Mouse (Mus musculus): ENCODE measurements around the gene Nr2c1. TPM values are rescaled to one million over a fixed set of nuclear protein-coding genes. Genes with fewer than 3 reads are reported as not detected.

The Nr2c1 gene
- polyA plus RNA-seq (2014; fragmentation: Illumina TruSeq; extraction: RNeasy Lipid Tissue Mini Kit (QIAGEN cat#74804); ENCODE audit: insufficient read depth, low read depth, low replicate concordance), result 4.7 TPM

GRCm38 (mm10) chr10:94147756-94148531, at the start of gene Nr2c1:
Nr2c1 (plus strand) TSS chr10:94148023.

GRCm38 (mm10) chr10:94198482-94199405, 50.9 kb downstream of the Nr2c1 start, which contains the start of gene Ndufa12:
Ndufa12 (plus strand) TSS chr10:94198720.

Other genes with a start within 250 kb of the Nr2c1 start
- gene Vezt, start 112.2 kb upstream of the Nr2c1 start, polyA plus RNA-seq (2014; fragmentation: Illumina TruSeq; extraction: RNeasy Lipid Tissue Mini Kit (QIAGEN cat#74804); ENCODE audit: insufficient read depth, low read depth, low replicate concordance), result 5.6 TPM
- 2.6 TPM for gene Fgd6, start 112.0 kb upstream of the Nr2c1 start, polyA plus RNA-seq (2014; fragmentation: Illumina TruSeq; extraction: RNeasy Lipid Tissue Mini Kit (QIAGEN cat#74804); ENCODE audit: insufficient read depth, low read depth, low replicate concordance)
- gene Ndufa12, start 50.7 kb downstream of the Nr2c1 start, polyA plus RNA-seq (2014; fragmentation: Illumina TruSeq; extraction: RNeasy Lipid Tissue Mini Kit (QIAGEN cat#74804); ENCODE audit: insufficient read depth, low read depth, low replicate concordance), result 158 TPM
- not detected for gene Gm4792, start 150.7 kb downstream of the Nr2c1 start, polyA plus RNA-seq (2014; fragmentation: Illumina TruSeq; extraction: RNeasy Lipid Tissue Mini Kit (QIAGEN cat#74804); ENCODE audit: insufficient read depth, low read depth, low replicate concordance)
- 20.6 TPM for gene Tmcc3, start 163.9 kb downstream of the Nr2c1 start, polyA plus RNA-seq (2014; fragmentation: Illumina TruSeq; extraction: RNeasy Lipid Tissue Mini Kit (QIAGEN cat#74804); ENCODE audit: insufficient read depth, low read depth, low replicate concordance)